Mouse (Mus musculus): ENCODE measurements at regions not wholly inside any gene's neighbourhood (a gene's known extent, or its start where the extent isn't known, plus 50 kb on each side); places are given as distances from the start of the nearest gene placed in this dataset.

GRCm38 (mm10) chr10:117579210-117579609 lies 50.1 kb upstream of the Cpm start:
- DNase-seq (ENCODE audit: low spot score): no peak

GRCm38 (mm10) chr10:117578696-117579146 lies 50.6 kb upstream of the Cpm start:
- no peak for DNase-seq (ENCODE audit: low spot score)

GRCm38 (mm10) chr10:117577970-117578695 lies 51.2 kb upstream of the Cpm start:
- DNase-seq (ENCODE audit: low spot score): no peak

- DNase-seq (ENCODE audit: low spot score): no peak
These were observed 52.2 kb upstream of the Cpm start for GRCm38 (mm10) chr10:117576881-117577730.

- no peak for DNase-seq (ENCODE audit: low spot score)
These were observed 53.0 kb upstream of the Cpm start for GRCm38 (mm10) chr10:117576154-117576859.

GRCm38 (mm10) chr10:117575404-117576153 lies 53.7 kb upstream of the Cpm start:
- DNase-seq (ENCODE audit: low spot score): no peak

- no peak for DNase-seq (ENCODE audit: low spot score)
These were observed 54.4 kb upstream of the Cpm start for GRCm38 (mm10) chr10:117574915-117575314.

- no peak for DNase-seq (ENCODE audit: low spot score)
These were observed 55.1 kb upstream of the Cpm start for GRCm38 (mm10) chr10:117574056-117574727.

GRCm38 (mm10) chr10:117573596-117573850 lies 55.8 kb upstream of the Cpm start:
- DNase-seq (ENCODE audit: low spot score): no peak

- DNase-seq (ENCODE audit: low spot score): no peak
These were observed 56.3 kb upstream of the Cpm start for GRCm38 (mm10) chr10:117572746-117573595.

GRCm38 (mm10) chr10:117571891-117572573 lies 57.3 kb upstream of the Cpm start:
- peak; percentile 29 for DNase-seq (ENCODE audit: low spot score)

GRCm38 (mm10) chr10:117570971-117571861 lies 58.1 kb upstream of the Cpm start:
- DNase-seq (ENCODE audit: low spot score): peak; percentile 23

GRCm38 (mm10) chr10:117570091-117570970 lies 59.0 kb upstream of the Cpm start:
- DNase-seq (ENCODE audit: low spot score): no peak

GRCm38 (mm10) chr10:117569301-117570079 lies 59.8 kb upstream of the Cpm start:
- no peak for DNase-seq (ENCODE audit: low spot score)

GRCm38 (mm10) chr10:117568472-117569300 lies 60.6 kb upstream of the Cpm start:
- no peak for DNase-seq (ENCODE audit: low spot score)

GRCm38 (mm10) chr10:117568138-117568387 lies 61.2 kb upstream of the Cpm start:
- DNase-seq (ENCODE audit: low spot score): no peak
